Mouse (Mus musculus) CH12.LX (cell line): Measurements from ENCODE around the gene Tcte1.
A peak's percentile ranks its signal among the peaks of the same experiment; 100 is the strongest.

Experiments
- CHD1 ChIP-seq: IDR thresholded peaks from 2 replicates; pipeline ENCODE4 v1.6.1; 2012; ENCODE audit warnings: low read depth, low read length, improper control_type of control experiment, inconsistent platforms
- CTCF ChIP-seq, 2 experiments: IDR thresholded peaks in 1 of 2; conservative IDR thresholded peaks in 1 of 2; 2 replicates each; pipeline ENCODE4 v1.5.1; 2011 to 2012; ENCODE audit warnings: low read depth in 2 of 2, low read length in 2 of 2, improper control_type of control experiment in 1 of 2, inconsistent platforms in 1 of 2, mild to moderate bottlenecking in 1 of 2, moderate library complexity in 1 of 2
- JUND ChIP-seq: conservative IDR thresholded peaks from 2 replicates; pipeline ENCODE4 v1.6.1; 2011; ENCODE audit warnings: low read depth, low read length, improper control_type of control experiment
- MXI1 ChIP-seq: IDR thresholded peaks from 2 replicates; pipeline ENCODE4 v1.6.1; 2011; ENCODE audit warnings: mild to moderate bottlenecking, low read depth, low read length, improper control_type of control experiment
- POLR2A ChIP-seq: IDR thresholded peaks from 2 replicates; pipeline ENCODE4 v1.6.1; 2011; ENCODE audit warnings: low read depth, mild to moderate bottlenecking, improper control_type of control experiment, low read length
- TCF12 ChIP-seq: IDR thresholded peaks from 2 replicates; pipeline ENCODE4 v1.6.1; 2014; ENCODE audit warnings: low read depth, mild to moderate bottlenecking, inconsistent platforms, low read length, improper control_type of control experiment
- USF2 ChIP-seq: conservative IDR thresholded peaks from 2 replicates; pipeline ENCODE4 v1.6.1; 2011; ENCODE audit warnings: low read depth, low read length, improper control_type of control experiment

GRCm38 (mm10) chr17:45573780-45574123 lies 50.5 kb downstream of the Tcte1 start:
- peak; percentile 80; the same call in 1 of the 2 replicates for TF ChIP-seq MXI1
- no peak for TF ChIP-seq CTCF (conservative IDR thresholded peaks at IDR 0.05 in 1 of 2, IDR thresholded peaks at IDR 0.05 in 1 of 2; ENCODE audit: low read depth in 2 of 2, low read length in 2 of 2)
- no peak for TF ChIP-seq USF2
- TF ChIP-seq CHD1, result no peak
- peak; percentile 61 for TF ChIP-seq POLR2A
- TF ChIP-seq TCF12, result peak; percentile 90
- TF ChIP-seq JUND, result no peak
